Mouse (Mus musculus): ENCODE results near the gene Fgf18.

GRCm38 (mm10) chr11:33085514-33085913 lies 61.7 kb downstream of the Fgf18 start:
- no peak for TF ChIP-seq CTCF (IDR thresholded peaks at IDR 0.05; ENCODE audit: control insufficient read depth, insufficient read depth, insufficient read length)
- TF ChIP-seq USF1 (IDR thresholded peaks at IDR 0.05; ENCODE audit: low read depth), result no peak
- TF ChIP-seq MYOG (IDR thresholded peaks at IDR 0.05; ENCODE audit: control insufficient read depth, extremely low read depth, insufficient read length), result no peak
- no peak for TF ChIP-seq MYOD1 (IDR thresholded peaks at IDR 0.05; ENCODE audit: control insufficient read depth, insufficient read length, low read depth)
- TF ChIP-seq MAX (IDR thresholded peaks at IDR 0.05), result no peak
